Mouse (Mus musculus) adrenal gland, adult 8-10 months (tissue): ENCODE measurements around the gene Manf. TPM values are rescaled to one million over a fixed set of nuclear protein-coding genes. Genes with fewer than 3 reads are reported as not detected.
A peak's percentile ranks its signal among the peaks of the same experiment; 100 is the strongest.

Experiments
- DNase-seq: peaks from one replicate; pipeline ENCODE4 v3.0.0; 2022
- total RNA-seq, 4 experiments: library from RNA; stranded (reverse); gene quantifications; 2 replicates each; pipeline ENCODE4 v1.2.4; 2022

Manf gene
- total RNA-seq, 4 experiments from 2014 or later = 306 to 450 (median 316) TPM

GRCm38 (mm10) chr9:106884306-106884705 is 7.5 kb downstream of the Manf start:
- DNase-seq = no peak

- DNase-seq = no peak
These were observed 8.7 kb downstream of the Manf start for GRCm38 (mm10) chr9:106883085-106883484.

GRCm38 (mm10) chr9:106882176-106882575 is 9.6 kb downstream of the Manf start:
- no peak for DNase-seq

GRCm38 (mm10) chr9:106881071-106881755 is 10.6 kb downstream of the Manf start:
- no peak for DNase-seq

GRCm38 (mm10) chr9:106879471-106879870 is 12.3 kb downstream of the Manf start:
- DNase-seq = no peak

DNA sequence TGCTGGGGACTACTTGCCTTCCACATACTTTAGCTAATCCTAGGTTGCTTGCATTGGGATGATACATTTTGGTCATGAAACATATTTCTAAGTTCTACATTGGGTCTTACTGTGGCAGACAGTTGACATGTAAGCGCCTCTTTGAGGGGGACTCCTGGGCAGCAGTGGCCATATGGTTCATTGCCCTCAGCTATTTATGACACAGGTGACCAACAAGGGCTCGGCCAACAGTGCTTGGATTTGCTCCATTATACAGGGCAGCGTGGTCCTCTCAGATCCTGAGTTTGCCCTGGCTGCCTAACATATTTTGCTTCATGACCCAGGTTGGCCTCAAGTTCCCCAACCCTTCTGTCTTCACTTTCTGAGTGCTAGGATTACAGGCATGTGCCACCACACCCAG is 15.1 kb downstream of the Manf start:
- DNase-seq = no peak

DNA sequence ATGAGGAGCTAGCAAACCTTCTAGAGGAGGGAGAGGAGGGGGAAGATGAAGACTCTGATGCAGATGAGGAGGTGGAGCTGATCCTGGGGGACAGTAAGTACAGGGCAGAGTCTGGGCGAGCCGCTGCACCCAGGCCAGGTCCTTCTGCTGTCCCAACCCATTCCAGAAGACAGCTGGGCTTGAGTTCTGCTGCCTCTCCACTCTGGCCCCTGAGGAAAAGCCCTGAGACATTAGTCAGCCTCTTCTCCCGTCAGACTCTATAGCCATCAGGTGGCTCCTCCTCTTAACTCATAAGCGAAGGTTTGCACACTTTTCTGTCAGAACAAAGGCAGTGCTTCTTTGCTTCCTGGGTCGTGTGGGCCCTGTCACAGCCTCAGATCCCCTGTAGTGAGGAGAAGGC is 17.6 kb downstream of the Manf start:
- DNase-seq = no peak

DNA sequence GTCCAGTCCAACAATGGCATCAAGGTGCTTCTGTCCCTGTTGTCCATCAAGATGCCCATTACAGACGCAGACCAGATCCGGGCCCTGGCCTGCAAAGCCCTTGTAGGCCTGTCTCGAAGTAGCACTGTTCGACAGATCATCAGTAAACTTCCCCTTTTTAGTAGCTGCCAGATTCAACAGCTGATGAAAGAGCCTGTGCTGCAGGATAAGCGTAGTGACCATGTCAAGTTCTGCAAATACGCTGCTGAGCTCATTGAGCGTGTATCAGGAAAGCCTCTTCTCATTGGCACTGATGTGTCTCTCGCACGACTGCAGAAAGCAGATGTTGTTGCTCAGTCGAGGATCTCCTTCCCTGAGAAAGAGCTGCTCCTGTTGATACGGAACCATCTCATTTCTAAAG is 33.7 kb downstream of the Manf start:
- DNase-seq = no peak

DNA sequence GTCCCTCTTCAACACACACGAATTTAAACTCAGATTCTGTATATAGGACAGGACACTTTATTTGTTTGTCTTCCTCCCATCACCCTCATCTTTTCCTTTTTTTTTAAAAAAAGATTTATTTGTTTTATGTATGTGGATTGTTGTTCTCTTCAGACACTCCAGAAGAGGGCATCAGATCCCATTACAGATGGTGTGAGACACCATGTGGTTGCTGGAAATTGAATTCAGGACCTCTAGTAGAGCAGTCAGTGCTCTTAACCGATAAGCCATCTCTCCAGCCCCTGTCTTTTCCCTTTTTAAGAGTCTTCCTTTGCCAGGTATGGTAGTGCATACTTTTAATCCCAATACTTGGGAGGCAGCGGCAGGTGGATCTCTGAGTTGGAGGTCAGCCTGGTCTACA is 35.1 kb downstream of the Manf start:
- no peak for DNase-seq

- no peak for DNase-seq
These were observed 49.0 kb downstream of the Manf start for GRCm38 (mm10) chr9:106842800-106843199.

DNA sequence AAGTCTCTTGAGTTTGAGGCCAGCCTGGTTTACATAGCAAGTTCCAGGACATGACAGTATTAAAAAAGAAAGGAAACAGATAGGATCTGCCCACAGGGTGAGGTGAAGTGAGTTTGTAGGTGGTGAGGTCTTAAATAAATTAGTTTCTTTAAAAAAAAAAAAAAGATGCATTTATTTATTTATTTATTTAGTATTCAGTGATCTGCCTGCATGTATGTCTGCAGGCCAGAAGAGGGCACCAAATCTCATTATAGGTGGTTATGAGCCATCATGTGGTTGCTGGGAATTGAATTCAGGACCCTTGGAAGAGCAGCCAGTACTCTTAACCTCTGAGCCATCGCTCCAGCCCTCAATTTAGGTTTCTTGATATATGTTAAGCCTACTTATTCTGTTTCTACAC is 51.2 kb downstream of the Manf start:
- no peak for DNase-seq

GRCm38 (mm10) chr9:106822381-106823104 is 69.2 kb downstream of the Manf start:
- peak; percentile 89 for DNase-seq

DNA sequence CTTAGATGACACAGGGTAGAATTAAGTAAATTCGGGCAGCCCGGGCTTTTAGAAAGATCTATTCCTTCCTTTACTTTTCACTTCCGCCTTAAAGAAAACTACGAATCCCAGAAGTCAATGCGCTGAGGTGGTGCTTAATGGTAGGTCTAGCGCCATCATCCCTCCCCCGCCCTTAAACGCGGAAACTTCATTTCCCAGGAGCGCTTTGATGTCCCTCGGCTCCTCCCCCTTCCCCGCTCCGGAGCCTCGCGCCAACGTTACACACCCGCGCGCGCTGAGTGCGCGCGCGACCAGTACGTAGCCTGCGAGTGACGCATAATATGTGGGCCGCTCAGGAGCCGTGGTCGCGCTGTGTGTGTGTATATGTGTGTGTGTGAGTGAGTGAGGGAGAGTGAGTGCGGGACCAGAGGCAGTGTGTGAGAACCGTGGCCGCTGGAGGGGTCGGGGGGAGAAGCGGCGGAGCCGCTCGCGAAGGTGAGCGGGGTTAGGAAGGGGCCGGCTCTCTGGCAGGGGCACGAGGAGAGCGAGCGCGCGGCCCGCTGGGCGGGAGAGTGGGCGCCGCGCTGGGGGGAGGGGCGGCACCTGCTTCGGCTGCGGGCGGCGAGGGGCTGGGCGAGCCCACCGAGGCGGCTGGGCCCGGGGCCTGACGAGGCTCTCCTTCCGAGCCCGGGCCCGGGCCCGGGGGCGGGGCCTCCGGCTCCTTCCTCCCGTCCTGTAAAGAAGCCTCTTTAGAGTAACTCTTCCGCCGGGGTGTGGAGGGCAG is 70.0 kb downstream of the Manf start, which contains the start of gene Dcaf1:
Dcaf1 (plus strand) TSS at position 257 of the 763 bp plus-strand sequence.
- peak; percentile 92 for DNase-seq

DNA sequence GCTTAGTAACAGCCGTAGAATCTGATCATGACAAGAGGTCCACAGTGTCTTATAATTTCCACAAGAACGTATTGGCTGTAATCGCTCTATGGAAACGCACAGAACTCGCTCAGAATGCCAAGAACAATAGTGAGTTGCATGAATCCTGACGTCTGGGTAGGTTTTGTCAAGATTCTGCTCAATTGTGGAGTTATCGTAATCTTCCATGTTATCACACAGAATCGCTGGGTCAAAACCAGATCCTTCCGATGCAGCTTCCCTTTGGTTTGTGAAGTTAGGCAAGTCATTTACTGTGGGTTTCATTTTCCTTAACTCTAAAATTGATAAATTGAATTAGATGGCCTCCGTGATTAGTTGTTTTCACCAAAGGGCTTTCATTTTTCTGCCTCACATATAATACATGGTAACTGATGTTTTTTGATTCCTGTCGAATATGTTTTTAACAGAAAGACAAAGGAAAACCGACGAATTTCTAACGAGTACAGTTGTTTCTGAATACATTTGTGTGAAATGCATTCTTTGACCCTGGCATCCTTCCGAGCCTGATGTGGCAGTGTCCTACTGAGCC is 70.6 kb downstream of the Manf start:
- no peak for DNase-seq

GRCm38 (mm10) chr9:106819201-106819600 is 72.6 kb downstream of the Manf start:
- no peak for DNase-seq

- DNase-seq = no peak
These were observed 73.6 kb downstream of the Manf start for GRCm38 (mm10) chr9:106818191-106818590.

DNA sequence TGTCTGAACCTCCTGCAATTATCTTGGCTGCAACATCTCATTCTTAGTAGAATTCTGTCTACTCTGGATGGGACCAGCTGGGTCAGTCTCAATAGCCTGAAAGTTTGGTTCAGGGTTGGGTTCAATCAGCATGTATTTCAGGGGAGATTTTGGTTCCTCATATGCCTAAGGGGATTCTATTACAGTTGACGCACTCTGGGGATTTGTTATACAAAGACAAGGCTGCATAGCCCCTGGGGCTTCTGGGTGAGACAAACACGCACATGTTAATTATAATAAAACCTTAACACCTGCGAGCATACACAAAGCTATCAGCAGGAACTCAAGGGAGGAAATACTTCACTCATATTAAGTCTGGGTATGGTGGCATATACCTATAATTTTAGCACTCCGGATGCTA is 85.3 kb downstream of the Manf start:
- no peak for DNase-seq

GRCm38 (mm10) chr9:106790831-106791230 is 100.9 kb downstream of the Manf start:
- DNase-seq = no peak

DNA sequence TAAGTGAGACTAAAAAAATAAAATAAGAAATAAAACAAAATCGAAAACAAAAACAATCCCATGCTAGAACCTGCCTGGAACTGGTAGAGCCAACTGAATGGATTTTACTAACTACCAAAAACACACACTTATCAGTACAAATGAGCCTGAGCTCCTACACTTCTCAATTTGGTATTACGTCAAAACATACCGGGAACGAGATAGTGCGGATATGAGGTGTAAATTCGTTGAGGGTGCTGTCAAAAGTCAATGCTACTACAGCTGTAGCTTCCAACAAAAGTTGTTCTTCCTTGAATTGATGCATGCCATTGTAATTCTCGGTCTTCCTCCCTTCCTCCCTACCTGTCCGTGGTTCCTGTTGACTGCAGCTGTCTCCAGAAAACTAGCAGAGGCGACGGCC is 102.4 kb downstream of the Manf start:
- no peak for DNase-seq

DNA sequence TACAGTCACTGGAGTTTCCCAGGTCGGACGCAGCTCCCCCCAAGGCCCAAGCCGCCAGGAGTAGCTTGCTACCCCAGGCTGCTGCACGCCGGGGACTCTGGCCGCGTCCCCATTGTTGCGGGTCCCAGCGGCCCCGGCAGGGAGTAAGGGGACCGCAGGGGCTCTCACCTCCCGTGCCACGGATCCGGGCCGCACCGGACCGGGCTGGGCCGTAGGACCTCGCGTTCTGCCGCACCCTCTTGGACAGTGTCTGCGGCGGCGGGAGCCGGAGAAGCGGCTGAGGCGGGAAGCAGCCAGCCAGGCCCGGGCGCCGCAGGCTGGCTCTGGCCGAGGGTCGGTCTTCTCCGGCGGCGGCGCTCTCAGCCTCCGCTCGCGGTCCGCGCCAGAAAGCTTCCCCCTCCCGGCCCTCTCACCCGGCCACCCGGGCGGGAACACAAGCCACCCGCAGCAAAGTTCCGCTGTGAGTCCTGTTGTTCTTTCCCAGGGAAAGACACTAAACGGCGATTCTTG is 102.9 kb downstream of the Manf start, which contains the start of gene Rad54l2:
Rad54l2 (minus strand) TSS at position 383 of the 510 bp plus-strand sequence.
- DNase-seq = peak; percentile 74
